Mouse (Mus musculus): ENCODE results near the gene Gabra2. TPM values are rescaled to one million over a fixed set of nuclear protein-coding genes. Genes with fewer than 3 reads are reported as not detected.

Gabra2 gene
- total RNA-seq (2018; cell fraction: chromatin; rRNA removed) = not detected
- not detected for total RNA-seq (2018; cell fraction: cytosol; rRNA removed)
- not detected for total RNA-seq (2018; cell fraction: nucleus; rRNA removed)
- polyA plus RNA-seq (2018) = not detected in 3 replicates

- 3% methylated on average over 44 of the region's 55 CpGs for WGBS (ENCODE audit: missing documents)
- no peaks in the 10 kb centered on the region for H3K79me2 ChIP-seq (ENCODE audit: inconsistent target)
- H3K4me3 ChIP-seq (ENCODE audit: inconsistent target) = no peak within 1 kb of the TSS
- no peak within 1 kb of the TSS for H3K27ac ChIP-seq
- no peaks in the 10 kb centered on the region for H3K36me3 ChIP-seq (ENCODE audit: inconsistent target)
Measured at GRCm38 (mm10) chr5:71095725-71096607, at the start of gene Gabra2. Gene Gabra2 (minus strand): TSS chr5:71095849.

GRCm38 (mm10) chr5:71136691-71137090, 41.0 kb upstream of the Gabra2 start:
- Histone ChIP-seq H3K79me2 (ENCODE audit: inconsistent target) (no peaks in the 10 kb centered on the region), H3K36me3 (ENCODE audit: inconsistent target) (no peaks in the 10 kb centered on the region), H3K27ac (no peak overlapping the region), H3K4me3 (ENCODE audit: inconsistent target) (no peak overlapping the region)
- WGBS (ENCODE audit: missing documents) = 71% methylated on average over 4 of the region's 4 CpGs

- H3K4me3 ChIP-seq (ENCODE audit: inconsistent target) = no peak overlapping the region
- H3K36me3 ChIP-seq (ENCODE audit: inconsistent target) = no peaks in the 10 kb centered on the region
- H3K27ac ChIP-seq = no peak overlapping the region
- WGBS (ENCODE audit: missing documents) = 76% methylated on average over 2 of the region's 2 CpGs
- H3K79me2 ChIP-seq (ENCODE audit: inconsistent target) = no peaks in the 10 kb centered on the region
Measured at GRCm38 (mm10) chr5:71135840-71136239, 40.2 kb upstream of the Gabra2 start.

- 75% methylated on average over 3 of the region's 3 CpGs for WGBS (ENCODE audit: missing documents)
- no peaks in the 10 kb centered on the region for H3K79me2 ChIP-seq (ENCODE audit: inconsistent target)
- H3K4me3 ChIP-seq (ENCODE audit: inconsistent target) = no peak overlapping the region
- no peaks in the 10 kb centered on the region for H3K36me3 ChIP-seq (ENCODE audit: inconsistent target)
- no peak overlapping the region for H3K27ac ChIP-seq
Measured at GRCm38 (mm10) chr5:71127721-71128120, 32.1 kb upstream of the Gabra2 start.

- H3K4me3 ChIP-seq (ENCODE audit: inconsistent target) = no peak overlapping the region
- WGBS (ENCODE audit: missing documents) = 55% methylated on average over 1 of the region's 1 CpGs
- no peaks in the 10 kb centered on the region for H3K36me3 ChIP-seq (ENCODE audit: inconsistent target)
- no peaks in the 10 kb centered on the region for H3K79me2 ChIP-seq (ENCODE audit: inconsistent target)
- H3K27ac ChIP-seq = no peak overlapping the region
Measured at GRCm38 (mm10) chr5:71115216-71115615, 19.6 kb upstream of the Gabra2 start.

GRCm38 (mm10) chr5:71095180-71095579, 469 bp downstream of the Gabra2 start:
- Histone ChIP-seq H3K36me3 (ENCODE audit: inconsistent target) (no peaks in the 10 kb centered on the region), H3K79me2 (ENCODE audit: inconsistent target) (no peaks in the 10 kb centered on the region), H3K27ac (no peak overlapping the region), H3K4me3 (ENCODE audit: inconsistent target) (no peak overlapping the region)
- 4% methylated on average over 19 of the region's 19 CpGs for WGBS (ENCODE audit: missing documents)

GRCm38 (mm10) chr5:71094776-71095175, 873 bp downstream of the Gabra2 start:
- Histone ChIP-seq H3K79me2 (ENCODE audit: inconsistent target) (no peaks in the 10 kb centered on the region), H3K4me3 (ENCODE audit: inconsistent target) (no peak overlapping the region), H3K36me3 (ENCODE audit: inconsistent target) (no peaks in the 10 kb centered on the region), H3K27ac (no peak overlapping the region)
- WGBS (ENCODE audit: missing documents) = 23% methylated on average over 6 of the region's 10 CpGs

GRCm38 (mm10) chr5:71093807-71094206, 1.8 kb downstream of the Gabra2 start:
- no peaks in the 10 kb centered on the region for H3K36me3 ChIP-seq (ENCODE audit: inconsistent target)
- 79% methylated on average over 2 of the region's 2 CpGs for WGBS (ENCODE audit: missing documents)
- H3K4me3 ChIP-seq (ENCODE audit: inconsistent target) = no peak overlapping the region
- no peak overlapping the region for H3K27ac ChIP-seq
- H3K79me2 ChIP-seq (ENCODE audit: inconsistent target) = no peaks in the 10 kb centered on the region

GRCm38 (mm10) chr5:71092475-71092874, 3.2 kb downstream of the Gabra2 start:
- no peak overlapping the region for H3K4me3 ChIP-seq (ENCODE audit: inconsistent target)
- no peak overlapping the region for H3K27ac ChIP-seq
- H3K36me3 ChIP-seq (ENCODE audit: inconsistent target) = no peaks in the 10 kb centered on the region
- no peaks in the 10 kb centered on the region for H3K79me2 ChIP-seq (ENCODE audit: inconsistent target)

- 88% methylated on average over 2 of the region's 2 CpGs for WGBS (ENCODE audit: missing documents)
- Histone ChIP-seq H3K27ac (no peak overlapping the region), H3K36me3 (ENCODE audit: inconsistent target) (no peaks in the 10 kb centered on the region)
Measured at GRCm38 (mm10) chr5:71091926-71092325, 3.7 kb downstream of the Gabra2 start.

GRCm38 (mm10) chr5:71078861-71079260, 16.8 kb downstream of the Gabra2 start:
- WGBS (ENCODE audit: missing documents) = 94% methylated on average over 5 of the region's 5 CpGs
- no peaks in the 10 kb centered on the region for H3K36me3 ChIP-seq (ENCODE audit: inconsistent target)
- no peaks in the 10 kb centered on the region for H3K79me2 ChIP-seq (ENCODE audit: inconsistent target)
- H3K27ac ChIP-seq = no peak overlapping the region
- no peak overlapping the region for H3K4me3 ChIP-seq (ENCODE audit: inconsistent target)

More at GRCm38 (mm10) chr5:71091926-71092325, 3.7 kb downstream of the Gabra2 start:
- no peak overlapping the region for H3K4me3 ChIP-seq (ENCODE audit: inconsistent target)
- no peaks in the 10 kb centered on the region for H3K79me2 ChIP-seq (ENCODE audit: inconsistent target)

- 55% methylated on average over 3 of the region's 3 CpGs for WGBS (ENCODE audit: missing documents)
- no peaks in the 10 kb centered on the region for H3K79me2 ChIP-seq (ENCODE audit: inconsistent target)
- no peak overlapping the region for H3K4me3 ChIP-seq (ENCODE audit: inconsistent target)
- no peaks in the 10 kb centered on the region for H3K36me3 ChIP-seq (ENCODE audit: inconsistent target)
- H3K27ac ChIP-seq = no peak overlapping the region
Measured at GRCm38 (mm10) chr5:71061696-71062095, 34.0 kb downstream of the Gabra2 start.

- Histone ChIP-seq H3K27ac (no peak overlapping the region), H3K4me3 (ENCODE audit: inconsistent target) (no peak overlapping the region), H3K36me3 (ENCODE audit: inconsistent target) (no peaks in the 10 kb centered on the region), H3K79me2 (ENCODE audit: inconsistent target) (no peaks in the 10 kb centered on the region)
- 81% methylated on average over 7 of the region's 7 CpGs for WGBS (ENCODE audit: missing documents)
Measured at GRCm38 (mm10) chr5:71058047-71058446, 37.6 kb downstream of the Gabra2 start.

- no peaks in the 10 kb centered on the region for H3K79me2 ChIP-seq (ENCODE audit: inconsistent target)
- H3K4me3 ChIP-seq (ENCODE audit: inconsistent target) = no peak overlapping the region
- 64% methylated on average over 3 of the region's 3 CpGs for WGBS (ENCODE audit: missing documents)
- no peak overlapping the region for H3K27ac ChIP-seq
- no peaks in the 10 kb centered on the region for H3K36me3 ChIP-seq (ENCODE audit: inconsistent target)
Measured at GRCm38 (mm10) chr5:71037352-71037751, 58.3 kb downstream of the Gabra2 start.

- Histone ChIP-seq H3K79me2 (ENCODE audit: inconsistent target) (no peaks in the 10 kb centered on the region), H3K4me3 (ENCODE audit: inconsistent target) (no peak overlapping the region), H3K27ac (no peak overlapping the region), H3K36me3 (ENCODE audit: inconsistent target) (no peaks in the 10 kb centered on the region)
- WGBS (ENCODE audit: missing documents) = 75% methylated on average over 4 of the region's 4 CpGs
Measured at GRCm38 (mm10) chr5:71025956-71026355, 69.7 kb downstream of the Gabra2 start.
